Mouse (Mus musculus) liver, embryonic 16.5 days (tissue): ENCODE measurements around the gene Epha8. TPM values are rescaled to one million over a fixed set of nuclear protein-coding genes. Genes with fewer than 3 reads are reported as not detected.

ENCODE experiments used
- ATAC-seq: fragments of 200-750 bp; cut with Nextera tagmentation; 2 replicates; pipeline ENCODE4 v1.8.0; 2017; ENCODE audit warnings: low read depth, mild to moderate bottlenecking, moderate number of reproducible peaks, moderate library complexity
- H3K27ac ChIP-seq: fragments of 300-500 bp; sonication (generic); 2 replicates; pipeline ENCODE4 v1.5.1; 2014; ENCODE audit warnings: mild to moderate bottlenecking, low read length
- H3K27me3 ChIP-seq: fragments of 300-500 bp; sonication (generic); 2 replicates; pipeline ENCODE4 v1.6.1; 2014; ENCODE audit warnings: low read depth, low read length, mixed read lengths; ENCODE audit not compliant: control insufficient read depth, insufficient read depth
- H3K36me3 ChIP-seq: fragments of 300-500 bp; sonication (generic); 2 replicates; pipeline ENCODE4 v1.6.1; 2014; ENCODE audit warnings: mild to moderate bottlenecking; ENCODE audit not compliant: control insufficient read depth, insufficient read depth
- H3K4me1 ChIP-seq: fragments of 300-500 bp; sonication (generic); 2 replicates; pipeline ENCODE4 v1.6.1; 2014; ENCODE audit warnings: low read depth, low read length, mixed read lengths; ENCODE audit not compliant: control insufficient read depth
- H3K4me2 ChIP-seq: fragments of 300-500 bp; sonication (generic); 2 replicates; pipeline ENCODE4 v1.6.1; 2014; ENCODE audit warnings: low read depth, low read length, mixed read lengths
- H3K4me3 ChIP-seq: fragments of 300-500 bp; sonication (generic); 2 replicates; pipeline ENCODE4 v1.5.1; 2014; ENCODE audit warnings: low read depth, mild to moderate bottlenecking, low read length
- H3K9ac ChIP-seq: fragments of 300-500 bp; sonication (generic); 2 replicates; pipeline ENCODE4 v1.6.1; 2014; ENCODE audit warnings: low read depth, low read length
- H3K9me3 ChIP-seq: fragments of 300-500 bp; sonication (generic); replicated peaks from 2 replicates; pipeline ENCODE4 v1.6.1; 2016; ENCODE audit warnings: low read length; ENCODE audit not compliant: control insufficient read depth
- WGBS: fragments of 180-500 bp; shearing (Covaris S2); extraction: QIAGEN DNeasy Blood & Tissue Kit; methylation state at CpG from one replicate; pipeline ENCODE4 v1.1.7; 2014; ENCODE audit not compliant: insufficient replicate concordance; 5-methylcytosine and 5-hydroxymethylcytosine counted together
- polyA plus RNA-seq: library from polyadenylated mRNA; unstranded; fragments of >200 nt; fragmentation: Nextera tagmentation; extraction: Ambion mirVana; gene quantifications from 2 replicates; pipeline ENCODE4 v1.2.1, GENCODE M21; 2015

Epha8 gene
- polyA plus RNA-seq, 1 experiment from 2014 or later = 0.46 TPM

DNA sequence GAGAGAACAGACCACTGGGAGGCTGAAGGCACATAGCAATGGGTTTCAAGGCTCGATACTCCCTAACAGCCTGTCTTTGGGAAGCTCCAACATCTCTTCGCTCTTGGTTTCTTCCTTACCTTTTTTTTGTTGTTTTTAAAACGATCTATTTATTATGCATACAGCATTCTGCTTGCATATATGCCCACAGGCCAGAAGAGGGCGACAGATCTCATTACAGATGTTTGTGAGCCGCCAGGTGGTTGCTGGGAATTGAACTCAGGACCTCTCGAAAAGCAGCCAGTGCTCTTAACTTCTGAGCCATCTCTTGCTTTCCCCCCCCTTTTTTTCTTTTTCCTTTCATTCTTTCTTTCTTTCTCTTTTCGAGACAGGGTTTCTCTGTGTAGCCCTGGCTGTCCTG is 57.5 kb downstream of the Epha8 start:
- no peak for ATAC-seq
- WGBS = 48% methylated on average over 7 of the region's 7 CpGs
- no peaks in the 10 kb centered on the region for H3K4me1 ChIP-seq
- H3K4me3 ChIP-seq = no peak overlapping the region
- no peaks in the 10 kb centered on the region for H3K36me3 ChIP-seq
- H3K27ac ChIP-seq = no peak overlapping the region
- H3K9ac ChIP-seq = no peak overlapping the region
- peaks cover 19% of the 10 kb centered on the region for H3K27me3 ChIP-seq
- H3K9me3 ChIP-seq = no peaks in the 10 kb centered on the region
- H3K4me2 ChIP-seq = no peak overlapping the region

- no peak within 1 kb of the TSS for H3K9ac ChIP-seq
- peaks cover 19% of the 10 kb centered on the region for H3K27me3 ChIP-seq
- WGBS = 63% methylated on average over 9 of the region's 9 CpGs
Measured at GRCm38 (mm10) chr4:136898637-136899036, 58.0 kb downstream of the Epha8 start, which contains the start of gene C1qa. Gene C1qa (minus strand): TSS chr4:136898803.

GRCm38 (mm10) chr4:136898084-136898598 is 58.5 kb downstream of the Epha8 start:
- H3K4me2 ChIP-seq = no peak overlapping the region
- 54% methylated on average over 9 of the region's 9 CpGs for WGBS
- H3K36me3 ChIP-seq = no peaks in the 10 kb centered on the region
- H3K4me1 ChIP-seq = no peaks in the 10 kb centered on the region
- H3K9ac ChIP-seq = no peak overlapping the region
- H3K9me3 ChIP-seq = no peaks in the 10 kb centered on the region
- ATAC-seq = no peak
- H3K27me3 ChIP-seq = peaks cover 19% of the 10 kb centered on the region
- H3K4me3 ChIP-seq = peak overlapping the region; percentile 6; the same call in 1 of the 2 replicates
- no peak overlapping the region for H3K27ac ChIP-seq

More at GRCm38 (mm10) chr4:136898637-136899036, 58.0 kb downstream of the Epha8 start, which contains the start of gene C1qa:
- no peak for ATAC-seq
- Histone ChIP-seq H3K4me1 (no peaks in the 10 kb centered on the region), H3K36me3 (no peaks in the 10 kb centered on the region), H3K4me2 (no peak within 1 kb of the TSS), H3K4me3 (peak within 1 kb of the TSS; percentile 6; the same call in 1 of the 2 replicates), H3K27ac (no peak within 1 kb of the TSS), H3K9me3 (no peaks in the 10 kb centered on the region)

DNA sequence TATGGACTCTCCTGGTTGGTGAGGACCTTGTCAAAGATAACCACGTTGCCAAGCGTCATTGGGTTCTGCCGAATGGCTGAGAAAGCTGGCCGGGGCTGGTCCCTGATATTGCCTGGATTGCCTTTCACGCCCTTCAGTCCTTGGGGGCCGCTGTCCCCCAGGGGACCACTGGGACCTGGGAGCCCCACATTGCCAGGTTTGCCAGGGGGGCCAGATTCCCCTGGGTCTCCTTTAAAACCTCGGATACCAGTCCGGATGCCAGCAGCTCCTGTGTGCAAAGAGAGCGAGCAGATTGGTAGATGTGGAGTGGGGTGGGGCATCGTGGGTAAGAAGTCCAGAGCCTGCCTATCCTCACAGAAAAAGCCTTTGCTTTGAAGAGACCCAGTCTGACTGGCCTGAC is 60.2 kb downstream of the Epha8 start:
- 33% methylated on average over 10 of the region's 10 CpGs for WGBS

DNA sequence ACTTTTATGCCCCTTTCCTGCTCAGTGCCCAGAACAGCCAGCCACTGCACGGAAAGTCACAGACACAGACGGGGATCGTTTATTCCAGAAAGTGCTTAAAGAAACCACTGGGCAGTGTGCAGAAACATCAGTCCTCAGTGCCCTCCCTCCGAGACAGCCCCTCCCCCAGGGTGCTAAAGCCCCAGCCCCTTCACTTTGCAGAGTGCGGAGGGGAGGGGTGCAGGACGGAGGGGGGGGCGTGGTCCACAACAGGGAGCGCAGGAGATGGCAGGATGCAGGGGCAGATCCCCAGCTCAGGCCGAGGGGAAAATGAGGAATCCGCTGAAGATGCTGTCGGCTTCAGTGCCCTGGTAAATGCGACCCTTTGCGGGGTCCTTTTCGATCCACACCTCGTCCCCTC is 60.8 kb downstream of the Epha8 start:
- ATAC-seq = no peak
- H3K27me3 ChIP-seq = peaks cover 19% of the 10 kb centered on the region
- no peaks in the 10 kb centered on the region for H3K36me3 ChIP-seq
- H3K4me2 ChIP-seq = no peak overlapping the region
- 11% methylated on average over 15 of the region's 15 CpGs for WGBS
- H3K9me3 ChIP-seq = no peaks in the 10 kb centered on the region
- H3K27ac ChIP-seq = no peak overlapping the region
- no peak overlapping the region for H3K4me3 ChIP-seq
- H3K4me1 ChIP-seq = no peaks in the 10 kb centered on the region
- H3K9ac ChIP-seq = no peak overlapping the region

More for the DNA sequence above, 60.2 kb downstream of the Epha8 start:
- Histone ChIP-seq H3K36me3 (no peaks in the 10 kb centered on the region), H3K27ac (no peak overlapping the region), H3K4me1 (no peaks in the 10 kb centered on the region), H3K4me3 (no peak overlapping the region), H3K4me2 (no peak overlapping the region), H3K27me3 (peaks cover 19% of the 10 kb centered on the region), H3K9me3 (no peaks in the 10 kb centered on the region), H3K9ac (no peak overlapping the region)
- ATAC-seq = no peak

DNA sequence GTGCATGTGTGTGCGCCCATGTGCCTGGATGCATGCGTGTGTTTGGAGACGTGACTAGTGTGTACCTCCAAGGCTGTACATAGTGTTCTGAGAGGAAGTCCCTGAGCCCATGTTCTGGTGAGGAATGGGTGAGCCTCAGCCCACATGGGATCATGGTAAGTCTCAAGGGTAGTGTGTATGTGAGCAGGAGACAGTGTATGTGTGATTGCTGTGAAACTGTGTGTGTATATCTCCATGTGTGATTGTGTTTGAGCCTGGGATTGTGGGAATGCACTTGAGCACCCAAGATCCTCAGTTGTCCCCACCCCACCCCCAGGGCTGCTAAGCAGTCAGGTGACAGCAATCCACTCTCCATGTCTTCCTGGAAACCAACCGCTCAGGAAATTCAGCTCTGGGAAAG is 61.8 kb downstream of the Epha8 start:
- Histone ChIP-seq H3K27me3 (peaks cover 19% of the 10 kb centered on the region), H3K4me2 (no peak overlapping the region), H3K27ac (no peak overlapping the region), H3K4me3 (no peak overlapping the region), H3K9ac (no peak overlapping the region), H3K36me3 (no peaks in the 10 kb centered on the region), H3K9me3 (no peaks in the 10 kb centered on the region), H3K4me1 (no peaks in the 10 kb centered on the region)
- 48% methylated on average over 4 of the region's 4 CpGs for WGBS
- no peak; the same call in 1 of the 2 replicates for ATAC-seq

DNA sequence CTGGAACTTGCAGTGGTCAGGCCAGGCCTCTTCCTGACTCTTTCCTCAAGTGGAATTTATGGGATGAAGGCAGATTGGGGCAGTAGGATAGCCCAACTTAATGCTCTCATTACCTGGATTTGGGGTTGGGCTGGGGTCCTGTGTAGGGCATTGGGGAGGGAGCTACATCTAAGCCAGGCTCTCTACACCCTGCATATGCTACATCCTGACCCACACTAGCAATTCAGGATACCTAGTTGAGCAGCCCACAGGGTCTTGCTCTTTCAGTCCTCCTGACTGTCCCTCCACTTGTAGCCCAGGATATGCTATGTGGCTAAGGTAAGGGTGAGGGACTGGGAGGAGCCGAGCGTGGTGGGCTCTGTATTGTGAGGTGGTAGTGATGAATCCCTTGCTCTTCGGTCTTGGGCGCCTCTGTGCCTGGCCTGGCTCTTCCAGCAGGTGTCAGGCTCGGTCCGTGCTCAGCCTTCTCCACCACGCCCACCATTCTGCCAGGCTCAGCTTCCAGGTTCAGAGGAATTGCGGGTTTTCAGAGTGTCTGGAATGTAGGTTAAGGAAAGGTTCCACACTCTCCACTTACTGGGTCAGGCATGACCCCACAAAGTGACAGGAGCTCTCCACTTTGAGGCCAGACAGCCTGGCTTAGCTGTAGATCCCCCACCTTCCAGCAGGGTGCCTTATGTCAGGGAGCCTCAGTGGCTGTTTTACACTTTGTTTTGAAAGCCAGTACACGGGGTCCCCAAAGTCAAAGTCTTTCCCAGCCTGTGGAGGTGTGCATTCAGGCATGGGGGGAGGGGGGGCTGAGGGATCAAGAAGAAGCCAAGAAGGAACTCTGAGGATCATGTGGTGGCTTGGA is 62.7 kb downstream of the Epha8 start:
- no peak overlapping the region for H3K27ac ChIP-seq
- H3K9me3 ChIP-seq = no peaks in the 10 kb centered on the region
- H3K4me1 ChIP-seq = no peaks in the 10 kb centered on the region
- H3K4me3 ChIP-seq = no peak overlapping the region
- whole genome bisulfite sequencing = 5% methylated on average over 9 of the region's 9 CpGs
- ATAC-seq = no peak
- H3K36me3 ChIP-seq = no peaks in the 10 kb centered on the region
- no peak overlapping the region for H3K9ac ChIP-seq
- no peak overlapping the region for H3K4me2 ChIP-seq
- H3K27me3 ChIP-seq = peaks cover 19% of the 10 kb centered on the region

- Histone ChIP-seq H3K9me3 (no peaks in the 10 kb centered on the region), H3K4me2 (no peak within 1 kb of the TSS), H3K4me1 (no peaks in the 10 kb centered on the region), H3K27ac (no peak within 1 kb of the TSS), H3K27me3 (peaks cover 19% of the 10 kb centered on the region), H3K9ac (no peak within 1 kb of the TSS), H3K36me3 (no peaks in the 10 kb centered on the region), H3K4me3 (0 out of 2 replicates have a peak within 1 kb of the TSS, but pooled peaks have one; percentile 7)
- peak; percentile 37 for ATAC-seq
- WGBS = 18% methylated on average over 5 of the region's 5 CpGs
Measured at GRCm38 (mm10) chr4:136892811-136893210, 63.8 kb downstream of the Epha8 start, which contains the start of gene C1qc. Gene C1qc (minus strand): TSS chr4:136893065.

- no peak for ATAC-seq
- 39% methylated on average over 7 of the region's 7 CpGs for WGBS
- Histone ChIP-seq H3K9ac (no peak overlapping the region), H3K36me3 (no peaks in the 10 kb centered on the region), H3K27me3 (peaks cover 19% of the 10 kb centered on the region), H3K27ac (no peak overlapping the region), H3K4me3 (0 out of 2 replicates have a peak overlapping the region, but pooled peaks have one; percentile 7), H3K9me3 (no peaks in the 10 kb centered on the region), H3K4me1 (no peaks in the 10 kb centered on the region), H3K4me2 (no peak overlapping the region)
Measured at GRCm38 (mm10) chr4:136892371-136892770, 64.2 kb downstream of the Epha8 start.
